Mouse (Mus musculus): ENCODE measurements around the gene Bend3.

DNA sequence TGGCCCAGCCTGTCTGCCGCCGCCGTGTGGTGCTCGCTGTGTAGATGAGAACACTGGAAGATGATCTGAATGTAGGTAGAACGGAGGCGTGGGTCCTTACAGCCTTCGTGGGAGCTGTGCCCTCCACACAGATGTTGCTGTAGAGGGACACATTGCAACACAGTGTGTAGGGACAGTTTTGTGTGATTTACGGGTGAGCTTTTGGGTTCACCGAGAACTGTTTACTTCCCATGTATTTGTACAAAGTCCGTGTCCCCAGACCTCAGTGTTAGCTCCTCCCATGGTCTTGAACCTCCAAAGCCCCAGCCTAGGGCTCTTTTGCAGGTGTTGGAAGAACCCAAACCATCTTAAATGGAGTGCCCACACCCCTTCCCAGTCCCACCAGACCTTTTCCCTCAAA, 34.3 kb downstream of the Bend3 start:
- TF ChIP-seq CTCF (IDR thresholded peaks at IDR 0.05; ENCODE audit: extremely low read depth, insufficient read length, insufficient replicate concordance, low read depth, low read length) (no peak), POLR2A (IDR thresholded peaks at IDR 0.05; ENCODE audit: low read depth, low read length) (no peak)
